Comparison of ENCODE assay signal across 27 mouse cellular contexts in the genomic region with DNA sequence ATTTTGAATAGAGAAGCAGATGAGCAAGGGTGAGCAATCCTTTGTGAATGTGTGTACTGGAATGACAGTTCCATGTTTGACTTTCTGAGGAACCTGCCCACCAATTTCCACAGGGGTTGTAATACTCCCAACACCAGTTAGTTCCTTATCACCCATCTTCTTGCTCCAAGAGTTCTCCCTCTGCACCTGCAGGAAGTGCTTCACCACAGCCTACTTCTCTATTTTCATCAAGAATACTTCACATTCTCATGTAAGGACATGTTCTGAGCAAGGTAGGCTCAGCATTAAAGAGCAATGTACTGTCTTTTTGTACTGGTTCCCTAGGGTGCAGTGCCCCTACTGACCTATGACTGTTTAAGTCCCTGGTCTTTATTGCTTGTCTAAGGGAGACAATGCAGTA.
A peak's percentile ranks its signal among the peaks of the same experiment; 100 is the strongest.
DNase-seq lines count a peak whose midpoint lies in the region; ATAC-seq and TF ChIP-seq lines count a peak whose summit lies in the region.
"Had no signal": no experiment of that assay in that cellular context is flagged by ENCODE, and none has a peak within 500 bp of the region (broad histone marks: within the 10 kb centered on the region; RNA-seq: fewer than 3 reads in every experiment).

No protein-coding gene starts in this region.

- H3K4me3 ChIP-seq in midbrain, embryonic 11.5 days (ENCODE audit: low read depth, low read length), result no peak overlapping the region
- H3K4me3 ChIP-seq in midbrain, embryonic 15.5 days, result no peak overlapping the region
- no peak overlapping the region for H3K4me3 ChIP-seq in lung, postnatal 0 days (ENCODE audit: low read depth, low read length)
- H3K4me3 ChIP-seq: embryonic facial prominence, embryonic 10.5 days; embryonic facial prominence, embryonic 13.5 days; erythroblast, embryonic 14.5 days; forebrain, embryonic 12.5 days; forebrain, embryonic 15.5 days; heart, adult 2 months; heart, embryonic 10.5 days; heart, embryonic 13.5 days; hindbrain, embryonic 12.5 days; hindbrain, embryonic 15.5 days had no signal

- DNase-seq in midbrain, embryonic 11.5 days (ENCODE audit: low spot score, missing footprints), result peak; percentile 26
- DNase-seq in c-Kit-positive CD71-positive TER-119-positive erythroid progenitor cells, embryonic 14.5 days (ENCODE audit: low spot score), result no peak
- DNase-seq in lung, postnatal 0 days (ENCODE audit: low spot score), result no peak
- DNase-seq: adrenal gland, adult 8-10 months; adrenal gland, postnatal 36 days; cerebellum, adult 11 months; cerebellum, adult 2 months; cerebellum, adult 9-11 months; cerebellum, postnatal 25 days; embryo, embryonic 11 days; gastrocnemius, postnatal 25 days; heart, adult 2 months; heart, postnatal 14 days; heart, postnatal 4 days had no signal

- H3K4me1 ChIP-seq in midbrain, embryonic 11.5 days (ENCODE audit: control insufficient read depth, insufficient read depth, low read length), result no peaks in the 10 kb centered on the region
- no peaks in the 10 kb centered on the region for H3K4me1 ChIP-seq in midbrain, embryonic 15.5 days
- H3K4me1 ChIP-seq in lung, postnatal 0 days (ENCODE audit: insufficient read depth, low read depth, low read length), result no peaks in the 10 kb centered on the region
- H3K4me1 ChIP-seq: embryonic facial prominence, embryonic 10.5 days; embryonic facial prominence, embryonic 13.5 days; forebrain, embryonic 12.5 days; forebrain, embryonic 15.5 days; heart, embryonic 10.5 days; heart, embryonic 13.5 days; hindbrain, embryonic 12.5 days; hindbrain, embryonic 15.5 days had no signal

- H3K4me2 ChIP-seq in midbrain, embryonic 11.5 days, result no peak overlapping the region
- no peak overlapping the region for H3K4me2 ChIP-seq in midbrain, embryonic 15.5 days
- H3K4me2 ChIP-seq in lung, postnatal 0 days (replicated peaks; ENCODE audit: low read depth, low read length), result no peak overlapping the region
- H3K4me2 ChIP-seq: embryonic facial prominence, embryonic 13.5 days; forebrain, embryonic 12.5 days; forebrain, embryonic 15.5 days; heart, embryonic 13.5 days; hindbrain, embryonic 12.5 days; hindbrain, embryonic 15.5 days had no signal

- no peaks in the 10 kb centered on the region for H3K9me3 ChIP-seq in midbrain, embryonic 11.5 days (ENCODE audit: control insufficient read depth, low read length)
- H3K9me3 ChIP-seq in midbrain, embryonic 15.5 days, result no peaks in the 10 kb centered on the region
- no peaks in the 10 kb centered on the region for H3K9me3 ChIP-seq in lung, postnatal 0 days (ENCODE audit: low read length)
- H3K9me3 ChIP-seq: embryonic facial prominence, embryonic 10.5 days; embryonic facial prominence, embryonic 13.5 days; forebrain, embryonic 12.5 days; forebrain, embryonic 15.5 days; heart, embryonic 10.5 days; heart, embryonic 13.5 days; hindbrain, embryonic 12.5 days; hindbrain, embryonic 15.5 days had no signal

- no peak for ATAC-seq in midbrain, embryonic 11.5 days (ENCODE audit: low FRiP score)
- ATAC-seq in midbrain, embryonic 15.5 days (replicated peaks), result no peak
- ATAC-seq in granulocyte monocyte progenitor cell, adult 5-6 weeks (replicated peaks; ENCODE audit: poor library complexity, severe bottlenecking), result peak; percentile 81
- ATAC-seq in megakaryocyte progenitor cell, adult 5-6 weeks (replicated peaks; ENCODE audit: poor library complexity), result peak; percentile 90
- ATAC-seq in lung, postnatal 0 days, result no peak
- ATAC-seq: activated CD4-positive, CD25-positive, alpha-beta regulatory T cell, adult 4 months; forebrain, embryonic 15.5 days had no signal

- no peak for TF ChIP-seq EP300 in lung, postnatal 0 days (IDR thresholded peaks at IDR 0.05)

- no peaks in the 10 kb centered on the region for H3K27me3 ChIP-seq in midbrain, embryonic 11.5 days (ENCODE audit: control insufficient read depth, insufficient read depth, low read length)
- H3K27me3 ChIP-seq in midbrain, embryonic 15.5 days (replicated peaks), result no peaks in the 10 kb centered on the region
- no peaks in the 10 kb centered on the region for H3K27me3 ChIP-seq in lung, postnatal 0 days (replicated peaks; ENCODE audit: insufficient read depth, low read length)
- H3K27me3 ChIP-seq: embryonic facial prominence, embryonic 13.5 days; forebrain, embryonic 12.5 days; forebrain, embryonic 15.5 days; heart, embryonic 13.5 days; hindbrain, embryonic 12.5 days; hindbrain, embryonic 15.5 days had no signal

- no peak overlapping the region for H3K9ac ChIP-seq in midbrain, embryonic 11.5 days (ENCODE audit: low read length)
- no peak overlapping the region for H3K9ac ChIP-seq in midbrain, embryonic 15.5 days
- no peak overlapping the region for H3K9ac ChIP-seq in lung, postnatal 0 days (replicated peaks; ENCODE audit: low read depth)
- H3K9ac ChIP-seq: embryonic facial prominence, embryonic 13.5 days; forebrain, embryonic 12.5 days; forebrain, embryonic 15.5 days; heart, embryonic 13.5 days; hindbrain, embryonic 12.5 days; hindbrain, embryonic 15.5 days had no signal

- TF ChIP-seq CTCF in lung, postnatal 0 days (IDR thresholded peaks at IDR 0.05), result no peak

- H3K27ac ChIP-seq in midbrain, embryonic 11.5 days (ENCODE audit: low read depth, low read length), result no peak overlapping the region
- H3K27ac ChIP-seq in midbrain, embryonic 15.5 days, result no peak overlapping the region
- no peak overlapping the region for H3K27ac ChIP-seq in lung, postnatal 0 days (ENCODE audit: low read length)
- H3K27ac ChIP-seq: embryonic facial prominence, embryonic 10.5 days; embryonic facial prominence, embryonic 13.5 days; forebrain, embryonic 12.5 days; forebrain, embryonic 15.5 days; heart, adult 2 months; heart, embryonic 10.5 days; heart, embryonic 13.5 days; hindbrain, embryonic 12.5 days; hindbrain, embryonic 15.5 days had no signal

- no peaks in the 10 kb centered on the region for H3K36me3 ChIP-seq in midbrain, embryonic 11.5 days (ENCODE audit: control insufficient read depth, insufficient read depth, low read length)
- no peaks in the 10 kb centered on the region for H3K36me3 ChIP-seq in midbrain, embryonic 15.5 days (replicated peaks)
- H3K36me3 ChIP-seq in lung, postnatal 0 days (ENCODE audit: insufficient read depth, low read length), result no peaks in the 10 kb centered on the region
- H3K36me3 ChIP-seq: embryonic facial prominence, embryonic 10.5 days; embryonic facial prominence, embryonic 13.5 days; forebrain, embryonic 12.5 days; forebrain, embryonic 15.5 days; heart, embryonic 10.5 days; heart, embryonic 13.5 days; hindbrain, embryonic 12.5 days; hindbrain, embryonic 15.5 days had no signal

Comparison
In these comparisons a context has a peak if more than half of its experiments do, and no peak if none do; other contexts are left out.
1. ATAC-seq: peak in granulocyte monocyte progenitor cell, adult 5-6 weeks (single experiment) and megakaryocyte progenitor cell, adult 5-6 weeks (single experiment); none in midbrain, embryonic 11.5 days (single experiment), midbrain, embryonic 15.5 days (single experiment) and lung, postnatal 0 days (single experiment).